ENCODE assay signal across 8 mouse cellular contexts in the genomic region with DNA sequence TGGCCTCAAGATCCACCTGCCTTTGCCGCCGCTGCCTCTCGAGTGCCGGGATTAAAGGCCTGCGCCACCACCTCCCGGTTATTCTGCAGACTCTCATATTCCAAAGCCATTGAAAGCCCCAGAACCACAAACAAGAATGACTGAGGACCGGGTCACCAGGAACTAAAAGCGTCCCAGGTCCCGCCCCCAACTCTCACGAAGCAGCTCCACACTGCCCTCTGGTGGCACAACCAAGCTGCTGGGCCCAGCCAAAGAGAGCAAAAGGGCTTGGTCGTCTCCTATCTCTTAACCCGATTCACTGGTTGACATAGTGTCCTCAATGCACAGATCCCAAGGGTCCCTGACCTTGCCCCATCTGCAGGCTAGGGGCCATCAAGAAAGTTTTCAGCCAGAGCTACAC. TPM values are rescaled to one million over a fixed set of nuclear protein-coding genes. Genes with fewer than 3 reads are reported as not detected.
DNase-seq lines count a peak whose midpoint lies in the region; ATAC-seq lines count a peak whose summit lies in the region.

No protein-coding gene starts in this region.

- H3K36me3 ChIP-seq in hindbrain, embryonic 14.5 days (replicated peaks; ENCODE audit: control insufficient read depth, insufficient read depth) = no peaks in the 10 kb centered on the region

- no peak overlapping the region for H3K9ac ChIP-seq in hindbrain, embryonic 14.5 days

- peaks cover 52% of the 10 kb centered on the region for H3K27me3 ChIP-seq in hindbrain, embryonic 14.5 days (ENCODE audit: control insufficient read depth, insufficient read depth, low read length)

- peaks cover 17% of the 10 kb centered on the region; the same call in 1 of the 2 replicates for H3K4me1 ChIP-seq in hindbrain, embryonic 14.5 days (replicated peaks; ENCODE audit: control insufficient read depth, insufficient read depth, low read length)

- ATAC-seq in hindbrain, embryonic 14.5 days (ENCODE audit: low FRiP score) = no peak

- peak; percentile 92 for DNase-seq in Muller cell, postnatal 12 days (ENCODE audit: inconsistent ontology term)
- peak; percentile 95 to 98 for DNase-seq in cerebellum, postnatal 10 days
- DNase-seq in frontal cortex, postnatal 36 days (ENCODE audit: low spot score in 2 of 2) = peak; percentile 79 to 84
- peak; percentile 84 for DNase-seq in hindbrain, embryonic 14.5 days (ENCODE audit: low spot score)
- DNase-seq in layer of hippocampus, postnatal 14 days (ENCODE audit: low spot score in 2 of 2) = peak; percentile 79 to 82
- DNase-seq in lung, postnatal 14 days = peak; percentile 96
- DNase-seq in ovary, postnatal 14 days (ENCODE audit: low spot score) = peak; percentile 90
- DNase-seq in thymus, postnatal 10 days (ENCODE audit: low spot score in 2 of 2) = peak; percentile 68 to 92

- no peaks in the 10 kb centered on the region for H3K9me3 ChIP-seq in hindbrain, embryonic 14.5 days (ENCODE audit: control insufficient read depth, low read length)

- WGBS in hindbrain, embryonic 14.5 days = under 1% methylated on average over 12 of the region's 12 CpGs

- H3K27ac ChIP-seq in hindbrain, embryonic 14.5 days = no peak overlapping the region

- peak overlapping the region; percentile 46 for H3K4me2 ChIP-seq in hindbrain, embryonic 14.5 days (replicated peaks)

- peak overlapping the region; percentile 14; the same call in 1 of the 2 replicates for H3K4me3 ChIP-seq in hindbrain, embryonic 14.5 days (replicated peaks; ENCODE audit: low read length)

RNA-seq across cellular contexts. Expression of a gene that starts 3.9 kb away (rescaled TPM):
- 12.3 and 14.8 TPM in 2 replicates for polyA plus RNA-seq in hindbrain, embryonic 14.5 days (2014; fragmentation: Nextera tagmentation; extraction: Ambion mirVana)
- 100 to 1,000 TPM; 188 to 190 TPM for total RNA-seq in layer of hippocampus, postnatal 14 days (2021)

RNA-seq across cellular contexts. Expression of a gene that starts 14.5 kb away (rescaled TPM):
- polyA plus RNA-seq in hindbrain, embryonic 14.5 days (2014; fragmentation: Nextera tagmentation; extraction: Ambion mirVana) = 0.09 and 0.16 TPM in 2 replicates
- total RNA-seq in layer of hippocampus, postnatal 14 days (2021) = under 1 TPM in 1 of 2 experiments, not detected in 1; 0.17 TPM

RNA-seq across cellular contexts. Expression of a gene that starts 24.3 kb away (rescaled TPM):
- 0.16 TPM in 1 of 2 replicates, not detected in the other for polyA plus RNA-seq in hindbrain, embryonic 14.5 days (2014; fragmentation: Nextera tagmentation; extraction: Ambion mirVana)
- total RNA-seq in layer of hippocampus, postnatal 14 days (2021) = not detected

RNA-seq across cellular contexts. Expression of a gene that starts 51.4 kb away (rescaled TPM):
- polyA plus RNA-seq in hindbrain, embryonic 14.5 days (2014; fragmentation: Nextera tagmentation; extraction: Ambion mirVana) = 170 and 176 TPM in 2 replicates
- total RNA-seq in layer of hippocampus, postnatal 14 days (2021) = 100 to 1,000 TPM; 101 to 113 TPM

RNA-seq across cellular contexts. Expression of a gene that starts 58.7 kb away (rescaled TPM):
- not detected in 2 replicates for polyA plus RNA-seq in hindbrain, embryonic 14.5 days (2014; fragmentation: Nextera tagmentation; extraction: Ambion mirVana)
- total RNA-seq in layer of hippocampus, postnatal 14 days (2021) = not detected
